Comparison of ENCODE assay signal across 26 mouse cellular contexts in genomic region chr12:54535556-54536516, GRCm38 (mm10).
DNase-seq lines count a peak whose midpoint lies in the region; ATAC-seq and TF ChIP-seq lines count a peak whose summit lies in the region.
"Had no signal": no experiment of that assay in that cellular context is flagged by ENCODE, and none has a peak within 500 bp of the region (broad histone marks: within the 10 kb centered on the region; RNA-seq: fewer than 3 reads in every experiment).

No protein-coding gene starts in this region.

- TF ChIP-seq CTCF in hindbrain, postnatal 0 days (IDR thresholded peaks at IDR 0.05; ENCODE audit: low read depth) = no peak
- TF ChIP-seq CTCF in lung, adult 2 months (IDR thresholded peaks at IDR 0.05; ENCODE audit: insufficient read depth, low read length) = no peak

- H3K27ac ChIP-seq in hindbrain, embryonic 10.5 days = peak overlapping the region; percentile 74
- no peak overlapping the region for H3K27ac ChIP-seq in hindbrain, postnatal 0 days
- peak overlapping the region; percentile 13; the same call in 1 of the 2 replicates for H3K27ac ChIP-seq in midbrain, embryonic 10.5 days (replicated peaks)
- no peak overlapping the region for H3K27ac ChIP-seq in midbrain, embryonic 14.5 days (replicated peaks; ENCODE audit: low read depth, low read length)
- H3K27ac ChIP-seq in embryonic facial prominence, embryonic 11.5 days (replicated peaks; ENCODE audit: low read depth, low read length) = no peak overlapping the region
- H3K27ac ChIP-seq: forebrain, embryonic 15.5 days; heart, adult 2 months; heart, embryonic 13.5 days; kidney, postnatal 0 days; midbrain, embryonic 12.5 days had no signal

- peak; percentile 50 for DNase-seq in hindbrain, embryonic 10.5 days (ENCODE audit: low spot score)
- no peak for DNase-seq in hindbrain, postnatal 0 days (ENCODE audit: low spot score)
- no peak for DNase-seq in midbrain, embryonic 10.5 days (ENCODE audit: low spot score)
- no peak for DNase-seq in midbrain, embryonic 14.5 days
- DNase-seq in embryonic facial prominence, embryonic 11.5 days (ENCODE audit: low spot score) = peak; percentile 54
- DNase-seq in urinary bladder, adult 2 months (ENCODE audit: low spot score) = no peak
- no peak for DNase-seq in lung, adult 2 months
- DNase-seq: adrenal gland, postnatal 36 days; cerebellum, adult 9-10 months; gastrocnemius, postnatal 10 days; heart, adult 2 months; heart, postnatal 14 days; kidney, adult 2 months; left cerebral cortex, postnatal 4 days; lung, postnatal 10 days; retina, postnatal 1 day; right cerebral cortex, postnatal 25 days; spleen, adult 18-20 months; thymus, adult 2 months; thymus, postnatal 4 days had no signal

- ATAC-seq in hindbrain, postnatal 0 days = no peak
- ATAC-seq in midbrain, embryonic 14.5 days (ENCODE audit: low FRiP score, low TSS enrichment) = no peak
- no peak for ATAC-seq in embryonic facial prominence, embryonic 11.5 days (replicated peaks; ENCODE audit: insufficient number of reproducible peaks, low FRiP score, low TSS enrichment, low read depth)
- ATAC-seq: CD4-positive, CD25-positive, alpha-beta regulatory T cell, adult 4 months; forebrain, embryonic 15.5 days had no signal

- H3K27me3 ChIP-seq in hindbrain, embryonic 10.5 days (ENCODE audit: insufficient read depth, poor library complexity, severe bottlenecking) = no peaks in the 10 kb centered on the region
- no peaks in the 10 kb centered on the region for H3K27me3 ChIP-seq in hindbrain, postnatal 0 days (ENCODE audit: insufficient read depth, low read length)
- no peaks in the 10 kb centered on the region for H3K27me3 ChIP-seq in midbrain, embryonic 10.5 days (ENCODE audit: low read depth, poor library complexity, severe bottlenecking)
- no peaks in the 10 kb centered on the region for H3K27me3 ChIP-seq in midbrain, embryonic 14.5 days (ENCODE audit: control insufficient read depth, insufficient read depth, low read length)
- H3K27me3 ChIP-seq in embryonic facial prominence, embryonic 11.5 days (ENCODE audit: control insufficient read depth, insufficient read depth, low read length) = no peaks in the 10 kb centered on the region
- H3K27me3 ChIP-seq: forebrain, embryonic 15.5 days; heart, embryonic 13.5 days; midbrain, embryonic 12.5 days; neural tube, embryonic 13.5 days had no signal

- H3K4me1 ChIP-seq in hindbrain, embryonic 10.5 days (replicated peaks) = peaks cover 35% of the 10 kb centered on the region
- no peaks in the 10 kb centered on the region for H3K4me1 ChIP-seq in hindbrain, postnatal 0 days (ENCODE audit: insufficient read depth, low read length)
- H3K4me1 ChIP-seq in midbrain, embryonic 10.5 days = peaks cover 23% of the 10 kb centered on the region
- peaks cover 7% of the 10 kb centered on the region; the same call in 1 of the 2 replicates for H3K4me1 ChIP-seq in midbrain, embryonic 14.5 days (ENCODE audit: control insufficient read depth, insufficient read depth, low read length)
- no peaks in the 10 kb centered on the region for H3K4me1 ChIP-seq in embryonic facial prominence, embryonic 11.5 days (ENCODE audit: control insufficient read depth, insufficient read depth, low read length)
- H3K4me1 ChIP-seq in lung, adult 2 months (ENCODE audit: control insufficient read depth, insufficient read depth, low read length) = no peaks in the 10 kb centered on the region

- no peak overlapping the region for H3K4me3 ChIP-seq in hindbrain, embryonic 10.5 days
- H3K4me3 ChIP-seq in hindbrain, postnatal 0 days (ENCODE audit: low read length) = no peak overlapping the region
- H3K4me3 ChIP-seq in midbrain, embryonic 10.5 days = no peak overlapping the region
- H3K4me3 ChIP-seq in midbrain, embryonic 14.5 days (replicated peaks; ENCODE audit: low read depth, low read length) = no peak overlapping the region
- no peak overlapping the region for H3K4me3 ChIP-seq in embryonic facial prominence, embryonic 11.5 days (ENCODE audit: low read depth, low read length)
- H3K4me3 ChIP-seq in lung, adult 2 months (replicated peaks; ENCODE audit: extremely low read depth, low read depth, low read length) = no peak overlapping the region
- H3K4me3 ChIP-seq: forebrain, embryonic 15.5 days; heart, adult 2 months; heart, embryonic 13.5 days; midbrain, embryonic 12.5 days; neural tube, embryonic 13.5 days had no signal

- H3K4me2 ChIP-seq in hindbrain, postnatal 0 days (ENCODE audit: low read depth, low read length) = no peak overlapping the region
- no peak overlapping the region for H3K4me2 ChIP-seq in midbrain, embryonic 14.5 days (ENCODE audit: low read length)
- H3K4me2 ChIP-seq in embryonic facial prominence, embryonic 11.5 days (ENCODE audit: low read depth, low read length) = no peak overlapping the region
- H3K4me2 ChIP-seq: forebrain, embryonic 15.5 days; heart, embryonic 13.5 days; midbrain, embryonic 12.5 days; neural tube, embryonic 13.5 days had no signal

- 32% methylated on average over 9 of the region's 9 CpGs for WGBS in hindbrain, embryonic 10.5 days
- 49% methylated on average over 5 of the region's 9 CpGs for WGBS in hindbrain, postnatal 0 days
- 41% methylated on average over 7 of the region's 9 CpGs for WGBS in midbrain, embryonic 10.5 days
- 36% methylated on average over 8 of the region's 9 CpGs for WGBS in midbrain, embryonic 14.5 days
- whole genome bisulfite sequencing in embryonic facial prominence, embryonic 11.5 days = 47% methylated on average over 5 of the region's 9 CpGs
- 72% methylated on average over 6 of the region's 9 CpGs for WGBS in lung, adult 2 months

- no peak for TF ChIP-seq POLR2A in lung, adult 2 months (IDR thresholded peaks at IDR 0.05; ENCODE audit: borderline replicate concordance, extremely low read depth, low read depth, low read length)

- H3K9ac ChIP-seq in hindbrain, postnatal 0 days (replicated peaks; ENCODE audit: low read length) = no peak overlapping the region
- H3K9ac ChIP-seq in midbrain, embryonic 14.5 days (replicated peaks; ENCODE audit: low read length) = no peak overlapping the region
- no peak overlapping the region for H3K9ac ChIP-seq in embryonic facial prominence, embryonic 11.5 days (replicated peaks; ENCODE audit: low read length)
- H3K9ac ChIP-seq: forebrain, embryonic 15.5 days; heart, embryonic 13.5 days; midbrain, embryonic 12.5 days; neural tube, embryonic 13.5 days had no signal

- H3K36me3 ChIP-seq in hindbrain, embryonic 10.5 days = no peaks in the 10 kb centered on the region
- no peaks in the 10 kb centered on the region for H3K36me3 ChIP-seq in hindbrain, postnatal 0 days (ENCODE audit: insufficient read depth, low read length)
- no peaks in the 10 kb centered on the region for H3K36me3 ChIP-seq in midbrain, embryonic 10.5 days
- no peaks in the 10 kb centered on the region for H3K36me3 ChIP-seq in midbrain, embryonic 14.5 days (ENCODE audit: control insufficient read depth, insufficient read depth, low read length)
- no peaks in the 10 kb centered on the region for H3K36me3 ChIP-seq in embryonic facial prominence, embryonic 11.5 days (replicated peaks; ENCODE audit: control insufficient read depth, insufficient read depth, low read depth, low read length)
- H3K36me3 ChIP-seq: forebrain, embryonic 15.5 days; heart, embryonic 13.5 days; midbrain, embryonic 12.5 days; neural tube, embryonic 13.5 days had no signal

- no peaks in the 10 kb centered on the region for H3K9me3 ChIP-seq in hindbrain, embryonic 10.5 days
- no peaks in the 10 kb centered on the region for H3K9me3 ChIP-seq in hindbrain, postnatal 0 days (ENCODE audit: low read length)
- H3K9me3 ChIP-seq in midbrain, embryonic 10.5 days (replicated peaks) = no peaks in the 10 kb centered on the region
- H3K9me3 ChIP-seq in midbrain, embryonic 14.5 days (ENCODE audit: control insufficient read depth, low read length) = no peaks in the 10 kb centered on the region
- H3K9me3 ChIP-seq in embryonic facial prominence, embryonic 11.5 days (replicated peaks; ENCODE audit: control insufficient read depth, low read length) = no peaks in the 10 kb centered on the region
- H3K9me3 ChIP-seq: forebrain, embryonic 15.5 days; heart, embryonic 13.5 days; midbrain, embryonic 12.5 days; neural tube, embryonic 13.5 days had no signal

Comparison
In these comparisons a context has a peak if more than half of its experiments do, and no peak if none do; other contexts are left out.
1. DNase-seq: peak in hindbrain, embryonic 10.5 days (single experiment) and embryonic facial prominence, embryonic 11.5 days (single experiment); none in hindbrain, postnatal 0 days (single experiment), midbrain, embryonic 10.5 days (single experiment), midbrain, embryonic 14.5 days (single experiment), urinary bladder, adult 2 months (single experiment) and lung, adult 2 months (single experiment).
2. H3K27ac ChIP-seq: peak in hindbrain, embryonic 10.5 days (single experiment) and midbrain, embryonic 10.5 days (single experiment); none in hindbrain, postnatal 0 days (single experiment), midbrain, embryonic 14.5 days (single experiment) and embryonic facial prominence, embryonic 11.5 days (single experiment).